Mouse (Mus musculus) cerebellum, adult 8-10 months (tissue): Measurements from ENCODE around the gene Taf1d.
"Not testable (repeated sequence)": the region's sequence is repeated elsewhere in the genome, so short reads cannot be mapped to it uniquely, and the experiment has no call there.

Experiments
- DNase-seq: peaks from one replicate; pipeline ENCODE4 v3.0.0; 2022

The Taf1d gene

DNA sequence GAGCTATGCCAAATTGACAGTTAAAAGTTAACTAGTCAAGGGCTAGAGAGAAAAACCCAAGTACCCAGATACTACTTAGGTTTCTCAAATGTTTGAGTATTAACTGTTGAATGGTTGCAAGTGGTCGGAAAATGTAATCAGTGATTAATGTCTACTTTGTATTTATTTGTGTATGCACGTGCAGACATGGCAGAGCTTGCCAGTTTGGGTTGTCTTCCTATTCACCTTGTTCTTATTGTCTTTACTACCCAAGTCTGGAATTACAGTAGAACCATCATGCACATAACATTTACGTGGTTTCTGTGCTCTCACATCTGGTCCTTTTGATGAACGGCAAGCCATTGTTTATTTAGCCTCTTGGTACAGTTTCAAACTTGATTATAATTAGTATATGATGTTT, 3.4 kb downstream of the Taf1d start:
- no peak for DNase-seq

- DNase-seq: no peak
Measured at GRCm38 (mm10) chr9:15310179-15310578, 4.2 kb downstream of the Taf1d start.

DNA sequence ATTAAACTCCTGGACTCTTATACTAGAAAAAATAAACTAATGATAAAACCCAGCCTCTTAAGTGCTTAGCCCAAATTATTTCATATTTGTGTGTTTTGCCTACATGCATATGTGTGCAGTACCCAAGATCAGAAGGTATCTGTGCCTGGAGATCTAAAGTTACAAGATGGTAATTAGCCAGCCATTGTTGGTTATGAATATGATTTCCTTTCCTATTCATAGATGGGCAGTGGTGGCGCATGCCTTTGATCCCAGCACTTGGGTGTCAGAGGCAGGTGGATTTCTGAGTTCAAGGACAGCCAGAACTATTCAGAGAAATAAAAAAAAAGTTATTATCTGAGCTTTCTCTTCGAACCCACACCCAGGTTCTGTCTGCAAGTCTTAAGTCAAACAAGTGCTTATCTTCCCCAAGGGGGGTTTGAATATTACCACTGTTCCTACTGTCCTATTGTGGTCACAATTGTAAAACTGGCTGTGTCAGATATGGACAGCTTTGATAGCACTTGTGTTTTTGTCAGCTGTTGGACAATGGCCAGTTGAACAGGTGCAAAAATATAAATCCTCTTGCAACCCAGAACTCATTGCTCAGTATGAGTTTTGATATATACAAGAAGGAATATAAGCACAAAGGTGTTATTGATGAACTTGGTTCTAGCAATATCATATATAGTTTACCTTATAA, 6.2 kb downstream of the Taf1d start:
- DNase-seq: no peak

- no peak for DNase-seq
Measured at GRCm38 (mm10) chr9:15313633-15314032, 7.6 kb downstream of the Taf1d start.

DNA sequence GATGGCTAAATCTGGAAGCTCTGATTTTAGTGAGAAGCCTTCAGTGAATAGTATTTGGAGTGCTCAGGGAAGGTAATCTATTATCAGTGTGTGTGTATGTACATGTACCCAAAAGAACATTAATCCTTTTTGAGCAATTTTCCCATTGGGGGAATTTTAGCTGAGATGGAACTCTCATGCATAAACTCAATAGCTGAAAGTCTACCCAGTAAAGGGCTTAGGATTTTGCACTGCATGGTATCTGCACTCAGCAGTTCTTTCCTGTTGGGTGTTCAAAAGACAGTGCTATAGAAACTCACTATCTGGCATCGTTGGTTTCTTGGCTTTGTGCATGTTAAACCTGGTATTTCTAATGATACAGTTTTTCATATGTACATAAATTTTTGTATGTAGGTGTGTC, 8.6 kb downstream of the Taf1d start:
- no peak for DNase-seq

DNA sequence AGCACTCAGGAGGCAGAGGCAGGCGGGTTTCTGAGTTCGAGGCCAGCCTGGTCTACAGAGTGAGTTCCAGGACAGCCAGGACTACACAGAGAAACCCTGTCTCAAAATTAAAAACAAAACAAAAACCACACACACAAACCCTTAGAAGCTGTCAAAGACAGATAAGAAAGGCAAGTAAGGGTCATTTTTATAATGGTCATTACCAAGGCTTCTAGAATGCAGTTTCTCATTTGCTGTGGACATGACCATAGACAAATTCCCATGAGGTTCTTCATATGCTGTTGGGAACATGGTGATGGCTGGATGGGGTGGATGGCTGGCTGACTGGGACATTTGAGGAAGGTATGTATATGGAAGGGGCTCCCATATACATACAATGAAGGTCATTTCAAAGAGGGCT, 10.3 kb downstream of the Taf1d start:
- DNase-seq: not testable (repeated sequence)

DNA sequence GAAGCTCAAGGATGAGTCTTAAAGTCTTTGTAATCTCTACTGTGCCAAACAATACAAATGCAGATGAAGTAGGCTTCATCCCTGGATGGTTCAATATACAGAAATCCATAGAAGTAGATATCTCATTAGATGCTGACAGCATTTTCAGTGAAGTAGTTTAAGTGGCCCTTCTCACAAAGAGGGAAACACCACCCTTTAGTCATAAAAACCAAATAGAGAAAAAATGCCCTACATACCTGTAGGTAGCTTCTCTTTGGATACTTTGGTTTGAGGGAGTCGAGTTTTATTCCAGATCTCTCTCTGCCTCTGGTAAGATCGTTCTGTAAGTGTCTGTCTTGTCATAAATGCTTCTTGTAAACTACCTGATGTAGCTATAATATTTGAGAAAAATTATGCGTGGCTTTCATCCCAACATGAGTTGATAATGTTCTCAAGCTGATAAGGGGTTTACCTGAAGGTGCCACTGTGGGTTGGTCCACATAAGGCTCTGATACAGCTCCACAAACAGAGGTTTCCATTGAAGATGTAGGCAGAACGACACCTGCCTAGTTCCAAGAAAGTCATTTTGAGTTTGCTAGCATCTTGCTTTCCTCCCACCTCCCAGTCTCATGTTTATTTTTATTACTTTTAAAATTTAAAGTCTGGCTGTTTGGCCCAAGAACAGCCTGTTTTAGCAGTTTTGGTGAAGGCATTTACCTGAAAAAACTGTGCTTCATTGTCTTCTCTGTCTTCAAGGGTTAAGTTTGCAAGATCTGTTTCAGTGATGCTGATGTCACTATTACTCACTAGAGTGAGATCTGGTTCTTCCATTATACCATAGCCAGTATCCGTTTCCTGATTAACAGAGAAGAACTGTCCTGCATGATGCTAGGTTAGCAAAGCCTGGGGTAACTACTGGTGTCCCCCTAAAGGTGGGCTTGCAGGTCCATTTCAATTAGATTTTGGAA, 11.5 kb downstream of the Taf1d start:
- DNase-seq: no peak

DNA sequence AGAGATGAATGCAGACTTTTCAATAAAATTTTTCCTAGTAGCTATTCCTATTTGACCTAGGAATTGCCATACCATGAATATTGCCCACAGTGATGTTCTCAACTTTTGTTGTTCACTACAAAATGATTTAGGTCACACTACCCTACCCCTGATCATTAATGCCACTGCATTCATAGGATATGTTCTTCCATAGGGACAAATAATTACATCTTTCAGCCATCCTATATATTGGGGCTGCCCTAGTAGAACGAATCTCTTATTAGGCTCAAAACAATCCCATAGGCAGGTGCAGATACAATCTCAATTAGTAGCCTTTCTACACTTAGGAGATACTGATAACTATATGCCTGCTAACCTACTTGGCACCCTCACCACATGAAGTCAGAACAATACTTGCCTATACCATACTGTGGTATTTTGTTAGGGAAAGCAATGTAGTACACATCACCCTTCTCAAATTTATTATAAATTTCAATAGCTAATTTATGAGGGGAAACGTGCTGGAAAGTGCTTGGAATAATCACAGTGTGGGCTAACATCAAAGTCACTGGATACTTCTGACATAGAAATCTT, 12.2 kb downstream of the Taf1d start:
- no peak for DNase-seq

GRCm38 (mm10) chr9:15337776-15338175, 31.8 kb downstream of the Taf1d start:
- no peak for DNase-seq

DNA sequence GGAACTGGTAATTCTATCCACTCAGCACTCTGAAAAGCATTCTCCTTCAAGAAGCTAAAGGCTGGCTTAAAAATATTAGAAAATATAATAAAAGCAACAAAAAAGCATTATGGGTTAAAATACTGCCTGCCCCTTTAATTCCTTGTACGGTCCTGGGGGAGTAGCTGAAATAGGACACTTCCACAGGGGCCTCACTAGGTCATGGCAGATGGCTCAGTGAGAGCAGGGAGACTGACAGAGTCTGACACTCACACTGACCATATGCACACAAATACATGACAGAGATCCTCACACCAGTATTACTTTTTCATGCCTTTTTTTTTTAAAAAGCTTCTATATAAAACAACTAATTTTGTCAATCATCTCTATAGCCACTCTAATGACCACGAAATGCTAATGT, 43.9 kb downstream of the Taf1d start:
- DNase-seq: no peak

GRCm38 (mm10) chr9:15356916-15357483, 51.0 kb downstream of the Taf1d start:
- no peak for DNase-seq

DNA sequence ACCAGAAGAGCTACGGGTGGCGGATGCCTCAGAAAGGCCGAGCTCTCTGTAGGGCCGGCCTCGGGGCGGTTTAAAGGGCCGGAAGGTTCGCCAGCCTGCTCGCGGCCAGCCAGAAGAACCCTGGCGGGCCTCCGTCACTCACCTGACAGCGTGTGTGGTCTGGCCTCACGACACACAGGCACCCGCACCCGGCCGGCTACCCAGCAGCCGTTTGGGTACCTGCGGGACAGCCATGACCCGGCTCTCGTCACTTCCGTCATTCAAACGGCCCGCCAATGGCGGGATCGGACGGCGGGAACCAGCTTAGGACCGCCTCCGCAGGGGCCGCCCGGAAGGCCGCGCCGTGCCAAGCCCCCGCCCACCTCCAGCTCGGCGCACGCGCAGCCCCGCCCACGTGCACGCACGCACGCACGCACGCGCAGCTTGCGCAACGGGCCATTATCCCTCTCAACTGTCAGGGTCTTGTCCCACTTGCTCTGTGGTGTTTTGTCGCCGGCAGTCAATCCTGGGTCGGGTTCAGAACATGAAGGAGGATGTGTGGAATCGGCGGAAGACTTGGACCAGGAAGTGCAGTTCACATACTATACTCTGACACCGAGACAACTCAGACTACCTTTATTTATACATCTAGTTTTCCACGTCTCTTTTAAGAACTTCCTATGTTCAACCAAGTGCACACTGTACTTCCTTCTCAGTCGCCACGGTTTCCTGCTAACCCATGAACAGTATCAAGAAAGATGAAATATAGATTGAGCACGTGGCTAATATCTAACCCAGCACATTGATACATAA, 51.7 kb downstream of the Taf1d start, which contains the start of gene Cep295:
Gene Cep295, minus strand, starts transcription at position 305 of the 792 bp plus-strand sequence.
- peak; percentile 98 for DNase-seq

- DNase-seq: no peak
Measured at GRCm38 (mm10) chr9:15364843-15365242, 58.8 kb downstream of the Taf1d start.

DNA sequence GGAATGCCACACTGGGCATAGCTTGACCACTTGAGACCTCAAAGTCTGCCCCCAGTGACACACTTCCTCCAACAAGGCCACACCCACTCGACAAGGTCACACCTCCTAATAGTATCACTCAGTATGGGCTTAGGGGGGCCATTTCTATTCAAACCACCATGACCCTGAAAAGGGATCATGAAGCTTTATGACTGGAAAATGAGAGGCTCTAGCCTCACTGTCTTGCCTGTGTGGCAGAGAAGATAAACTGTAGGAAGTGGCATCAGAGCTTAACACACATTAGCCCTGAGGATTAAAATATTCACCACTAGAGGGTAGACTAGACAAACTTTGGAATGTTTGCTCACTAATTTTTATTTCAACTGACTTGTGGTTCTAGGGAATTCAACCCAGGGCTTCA, 59.8 kb downstream of the Taf1d start:
- no peak for DNase-seq

GRCm38 (mm10) chr9:15366260-15366659, 60.2 kb downstream of the Taf1d start:
- no peak for DNase-seq
